Mouse (Mus musculus) heart, adult 2 months (tissue): Measurements from ENCODE around the gene Ddx24.

ENCODE experiments used
- CTCF ChIP-seq: fragments of 200-600 bp; IDR thresholded peaks from 2 replicates; pipeline ENCODE4 v1.8.1; 2022; ENCODE audit warnings: antibody characterized with exemption, mild to moderate bottlenecking, moderate library complexity
- POLR2A ChIP-seq: fragments of 200-500 bp; IDR thresholded peaks from 2 replicates; pipeline ENCODE4 v1.6.1; 2011; ENCODE audit warnings: mild to moderate bottlenecking, low read depth, low read length, control low read depth; ENCODE audit not compliant: insufficient read depth

DNA sequence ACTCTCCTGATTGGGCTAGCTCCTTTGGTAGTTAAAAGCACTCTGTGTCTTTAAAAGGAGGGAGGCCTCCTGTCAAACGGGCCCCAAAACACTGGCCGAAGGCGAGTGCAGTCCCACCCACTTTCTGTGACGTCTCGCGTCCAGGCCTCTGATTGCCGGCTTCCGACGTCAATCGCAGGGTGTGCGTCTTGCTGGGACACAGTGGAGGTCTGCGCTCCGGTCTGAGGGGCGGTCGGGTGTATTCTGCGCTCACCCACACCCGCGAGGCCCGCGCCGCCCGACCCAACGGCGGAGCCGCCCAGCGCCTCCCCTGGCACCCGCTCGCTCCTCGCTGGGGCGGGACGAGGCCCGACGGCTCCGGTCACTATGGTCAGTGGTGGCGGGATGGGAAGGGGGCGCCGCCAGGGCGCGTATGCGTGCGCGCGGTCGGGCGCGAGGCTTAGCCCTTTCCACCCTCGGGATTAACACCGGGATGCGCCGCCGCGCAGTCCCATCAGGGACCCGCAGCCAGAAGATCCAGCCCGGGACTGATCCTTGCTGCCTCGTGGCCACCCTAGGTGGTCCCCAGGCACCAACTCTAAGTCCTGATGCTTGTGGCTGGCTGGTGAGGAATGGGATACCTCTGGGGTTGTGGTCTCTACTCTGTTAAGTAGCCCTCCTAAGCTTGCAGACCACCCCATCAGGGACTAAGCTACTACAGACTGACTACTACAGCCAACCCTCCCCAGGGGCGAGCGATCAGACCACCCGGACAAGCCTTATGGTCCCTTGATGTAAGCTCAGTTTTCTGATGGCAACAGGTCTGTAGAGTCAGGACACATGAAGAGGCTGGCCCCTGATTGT lies 36.9 kb downstream of the Ddx24 start, which contains the start of gene Otub2:
- TF ChIP-seq POLR2A (peak; percentile 57), CTCF (peak; percentile 38)
